Mouse (Mus musculus) heart, embryonic 12.5 days (tissue): ENCODE results near the gene Kcnj11. TPM values are rescaled to one million over a fixed set of nuclear protein-coding genes. Genes with fewer than 3 reads are reported as not detected.

Experiments used
- ATAC-seq: fragments of 200-750 bp; cut with Nextera tagmentation; 2 replicates; pipeline ENCODE4 v1.8.0; 2017; ENCODE audit warnings: moderate TSS enrichment, moderate library complexity; ENCODE audit not compliant: insufficient number of reproducible peaks, low FRiP score
- H3K27ac ChIP-seq: fragments of 300-500 bp; sonication (generic); 2 replicates; pipeline ENCODE4 v1.5.1; 2016; ENCODE audit warnings: mild to moderate bottlenecking, moderate library complexity; ENCODE audit not compliant: poor library complexity, severe bottlenecking
- H3K27me3 ChIP-seq: fragments of 300-500 bp; sonication (generic); replicated peaks from 2 replicates; pipeline ENCODE4 v1.6.1; 2016; ENCODE audit warnings: mild to moderate bottlenecking, moderate library complexity
- H3K36me3 ChIP-seq: fragments of 300-500 bp; sonication (generic); 2 replicates; pipeline ENCODE4 v1.6.1; 2016; ENCODE audit warnings: mild to moderate bottlenecking, moderate library complexity
- H3K4me1 ChIP-seq: fragments of 300-500 bp; sonication (generic); replicated peaks from 2 replicates; pipeline ENCODE4 v1.6.1; 2016; ENCODE audit warnings: mild to moderate bottlenecking
- H3K4me2 ChIP-seq: fragments of 300-500 bp; sonication (generic); 2 replicates; pipeline ENCODE4 v1.6.1; 2016; ENCODE audit warnings: mild to moderate bottlenecking, moderate library complexity
- H3K4me3 ChIP-seq: fragments of 300-500 bp; sonication (generic); 2 replicates; pipeline ENCODE4 v1.5.1; 2016; ENCODE audit warnings: mild to moderate bottlenecking
- H3K9ac ChIP-seq: fragments of 300-500 bp; sonication (generic); 2 replicates; pipeline ENCODE4 v1.6.1; 2016; ENCODE audit warnings: mild to moderate bottlenecking, moderate library complexity
- H3K9me3 ChIP-seq: fragments of 300-500 bp; sonication (generic); replicated peaks from 2 replicates; pipeline ENCODE4 v1.6.1; 2016; ENCODE audit warnings: mild to moderate bottlenecking, moderate library complexity
- WGBS: fragments of 180-500 bp; shearing (Covaris S2); methylation state at CpG from one replicate; pipeline ENCODE4 v1.1.7; 2016; 5-methylcytosine and 5-hydroxymethylcytosine counted together
- polyA plus RNA-seq: library from polyadenylated mRNA; unstranded; fragments of >200 nt; fragmentation: Nextera tagmentation; extraction: Ambion mirVana; gene quantifications from 2 replicates; pipeline ENCODE4 v1.2.1, GENCODE M21; 2016

The Kcnj11 gene
- polyA plus RNA-seq, 1 experiment from 2014 or later, result 6.3 TPM

- H3K9me3 ChIP-seq, result no peaks in the 10 kb centered on the region
- no peaks in the 10 kb centered on the region; the same call in 1 of the 2 replicates for H3K27me3 ChIP-seq
- no peak overlapping the region for H3K4me2 ChIP-seq
- peaks cover 36% of the 10 kb centered on the region for H3K4me1 ChIP-seq
- H3K9ac ChIP-seq, result no peak overlapping the region
- whole genome bisulfite sequencing, result 60% methylated on average over 7 of the region's 7 CpGs
- no peaks in the 10 kb centered on the region for H3K36me3 ChIP-seq
- H3K27ac ChIP-seq, result no peak overlapping the region
- no peak overlapping the region for H3K4me3 ChIP-seq
- no peak for ATAC-seq
Observed at GRCm38 (mm10) chr7:46128196-46128595, 27.6 kb upstream of the Kcnj11 start.

DNA sequence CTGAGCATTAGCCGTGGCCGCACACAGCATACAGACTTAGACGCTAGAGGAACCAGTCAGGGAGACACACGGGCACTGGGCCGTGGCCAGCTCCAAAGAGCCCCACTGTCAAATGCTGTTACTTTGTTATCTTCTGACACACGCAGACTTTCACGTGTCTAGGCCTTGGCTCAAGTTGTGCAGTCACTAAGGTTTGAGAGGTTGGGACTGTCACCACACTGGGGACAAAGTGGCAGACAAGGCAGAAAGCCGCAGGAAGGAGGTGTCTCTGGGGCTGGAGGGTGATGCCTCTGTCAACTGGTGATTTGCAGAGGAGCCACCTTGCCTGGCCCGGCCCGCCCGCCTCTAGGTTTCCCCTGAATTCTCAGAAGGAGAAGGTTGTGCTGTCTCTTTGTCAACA, 24.8 kb upstream of the Kcnj11 start:
- Histone ChIP-seq H3K27me3 (no peaks in the 10 kb centered on the region), H3K36me3 (no peaks in the 10 kb centered on the region), H3K9ac (no peak overlapping the region), H3K4me1 (peaks cover 28% of the 10 kb centered on the region), H3K4me3 (no peak overlapping the region), H3K9me3 (peaks cover 4% of the 10 kb centered on the region), H3K27ac (no peak overlapping the region), H3K4me2 (no peak overlapping the region)
- 52% methylated on average over 11 of the region's 11 CpGs for WGBS
- ATAC-seq, result peak; percentile 27; the same call in 1 of the 2 replicates

DNA sequence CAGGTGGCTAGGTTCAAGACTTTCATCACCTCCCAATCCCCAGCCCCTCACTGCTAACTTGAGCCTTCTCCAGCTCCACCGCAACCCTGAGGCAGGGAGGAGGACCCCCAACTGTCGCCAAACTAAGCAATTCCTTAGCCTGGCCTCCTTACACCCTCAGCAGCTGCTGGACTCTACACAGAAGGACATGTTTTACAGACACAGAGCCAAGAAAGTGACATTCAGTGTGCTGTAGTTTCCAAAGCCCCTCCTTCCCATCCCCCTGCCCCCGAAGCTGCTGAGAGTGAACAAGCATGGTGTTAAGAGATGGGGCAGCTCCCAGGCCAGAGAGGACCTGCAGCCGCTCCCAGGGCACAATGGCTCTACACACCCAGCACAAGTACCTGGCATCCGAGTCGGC, 23.9 kb upstream of the Kcnj11 start:
- no peak overlapping the region for H3K4me3 ChIP-seq
- peaks cover 4% of the 10 kb centered on the region for H3K9me3 ChIP-seq
- WGBS, result 67% methylated on average over 6 of the region's 6 CpGs
- no peak overlapping the region for H3K27ac ChIP-seq
- H3K36me3 ChIP-seq, result no peaks in the 10 kb centered on the region
- H3K4me2 ChIP-seq, result no peak overlapping the region
- H3K9ac ChIP-seq, result no peak overlapping the region
- no peak for ATAC-seq
- peaks cover 22% of the 10 kb centered on the region for H3K4me1 ChIP-seq
- no peaks in the 10 kb centered on the region for H3K27me3 ChIP-seq

DNA sequence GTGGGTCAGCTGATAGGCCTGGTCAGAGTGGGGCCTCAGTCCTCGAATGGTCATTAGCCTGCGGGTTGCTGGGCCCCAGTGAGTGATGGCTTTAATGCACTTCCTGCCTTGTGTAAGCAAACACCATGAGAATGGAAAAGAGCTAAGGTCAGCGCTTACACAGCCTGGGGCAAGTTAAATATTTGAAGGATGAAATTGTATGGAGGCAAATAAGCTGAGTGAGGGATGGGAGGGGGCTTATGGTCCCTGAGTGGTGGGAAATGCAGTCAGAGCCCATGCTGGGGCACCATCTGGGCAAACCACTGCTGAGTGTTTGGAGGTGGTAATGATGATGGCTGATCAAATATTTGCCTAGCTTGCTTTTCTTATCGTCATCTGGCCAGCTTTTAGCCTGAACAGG, 22.4 kb upstream of the Kcnj11 start:
- no peak overlapping the region for H3K27ac ChIP-seq
- no peak for ATAC-seq
- 60% methylated on average over 4 of the region's 4 CpGs for WGBS

DNA sequence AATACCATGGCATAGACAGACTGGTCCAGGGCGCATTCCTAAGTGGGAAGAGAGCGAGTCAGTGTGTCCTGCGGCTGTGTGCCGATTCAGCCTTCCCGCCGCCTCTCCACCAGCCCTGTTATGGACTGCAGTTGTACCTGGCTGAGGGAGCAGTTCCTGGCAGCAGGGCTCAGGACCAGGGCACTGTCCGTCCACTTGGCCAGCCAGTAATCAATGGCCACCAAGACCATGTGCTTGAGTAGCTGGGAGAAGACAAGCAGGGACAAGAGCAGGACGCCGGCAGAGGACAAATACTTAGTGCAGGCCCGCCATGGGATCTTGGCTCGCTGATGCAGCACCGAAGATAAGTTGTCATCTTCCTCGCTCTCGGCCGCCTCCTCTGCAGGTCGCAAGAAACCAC, 16.5 kb upstream of the Kcnj11 start:
- Histone ChIP-seq H3K4me3 (no peak overlapping the region), H3K27ac (no peak overlapping the region), H3K4me1 (peaks cover 50% of the 10 kb centered on the region), H3K27me3 (no peaks in the 10 kb centered on the region), H3K4me2 (no peak overlapping the region), H3K9ac (no peak overlapping the region), H3K9me3 (no peaks in the 10 kb centered on the region; the same call in 1 of the 2 replicates), H3K36me3 (no peaks in the 10 kb centered on the region)
- 74% methylated on average over 16 of the region's 16 CpGs for WGBS
- ATAC-seq, result no peak

More for the DNA sequence above, 22.4 kb upstream of the Kcnj11 start:
- no peak overlapping the region for H3K9ac ChIP-seq
- peaks cover 20% of the 10 kb centered on the region for H3K4me1 ChIP-seq
- H3K27me3 ChIP-seq, result no peaks in the 10 kb centered on the region
- H3K9me3 ChIP-seq, result peaks cover 4% of the 10 kb centered on the region
- H3K4me2 ChIP-seq, result no peak overlapping the region
- no peaks in the 10 kb centered on the region for H3K36me3 ChIP-seq
- no peak overlapping the region for H3K4me3 ChIP-seq

DNA sequence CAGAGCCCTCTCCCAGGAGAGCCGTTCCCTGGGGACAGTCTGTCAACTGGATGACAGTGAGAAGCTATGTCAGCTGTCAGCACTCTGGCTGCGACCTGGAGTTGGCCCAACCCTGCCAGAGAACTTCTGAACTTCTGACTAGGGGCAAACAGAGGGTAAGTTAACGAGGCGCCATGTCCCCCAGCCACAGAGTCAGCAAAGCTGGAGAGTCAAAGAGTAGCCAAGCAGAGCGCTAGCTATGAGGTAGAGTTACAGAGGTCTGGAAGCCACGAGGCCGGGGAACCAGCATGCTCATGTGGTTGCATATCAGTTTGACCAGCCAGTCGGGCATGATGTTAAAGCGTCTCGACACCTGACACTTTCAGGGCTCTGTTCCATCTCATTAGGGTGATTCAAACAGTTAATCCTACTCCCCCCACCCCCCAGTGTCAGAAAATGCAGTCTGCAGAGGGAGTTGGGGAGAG, 15.6 kb upstream of the Kcnj11 start:
- peaks cover 52% of the 10 kb centered on the region for H3K4me1 ChIP-seq
- peak overlapping the region; percentile 33; the same call in 1 of the 2 replicates for H3K27ac ChIP-seq
- no peak overlapping the region for H3K9ac ChIP-seq
- no peak overlapping the region for H3K4me3 ChIP-seq
- 19% methylated on average over 10 of the region's 10 CpGs for WGBS
- no peaks in the 10 kb centered on the region for H3K9me3 ChIP-seq
- no peaks in the 10 kb centered on the region for H3K36me3 ChIP-seq
- peak; percentile 43; the same call in 1 of the 2 replicates for ATAC-seq
- no peaks in the 10 kb centered on the region for H3K27me3 ChIP-seq
- H3K4me2 ChIP-seq, result no peak overlapping the region; the same call in 1 of the 2 replicates

GRCm38 (mm10) chr7:46113435-46113834, 12.9 kb upstream of the Kcnj11 start:
- WGBS, result 68% methylated on average over 3 of the region's 3 CpGs
- no peak for ATAC-seq
- H3K4me1 ChIP-seq, result peaks cover 61% of the 10 kb centered on the region

DNA sequence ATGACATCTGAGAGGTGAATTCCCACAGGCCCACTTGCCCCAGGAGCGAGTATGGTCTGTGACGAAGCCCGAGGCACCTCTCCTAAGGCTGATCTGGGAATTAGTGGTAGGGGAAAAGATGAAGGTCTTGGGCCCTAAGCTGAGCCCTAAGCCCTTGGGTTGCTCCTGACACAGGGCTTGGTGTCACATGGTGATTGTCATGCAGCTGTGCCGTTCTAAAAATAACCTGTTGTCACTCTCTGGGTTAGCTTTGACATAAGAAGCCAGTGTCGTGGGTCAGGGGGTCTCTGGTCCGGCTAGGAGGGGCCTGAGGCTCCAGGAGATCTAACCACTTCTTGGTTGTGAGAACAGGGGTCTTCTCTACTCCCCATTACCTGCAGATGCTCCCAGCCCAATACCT, 11.4 kb upstream of the Kcnj11 start:
- 35% methylated on average over 6 of the region's 6 CpGs for WGBS
- Histone ChIP-seq H3K36me3 (no peaks in the 10 kb centered on the region), H3K9ac (peak overlapping the region; percentile 27; the same call in 1 of the 2 replicates), H3K27me3 (peaks cover 7% of the 10 kb centered on the region; the same call in 1 of the 2 replicates), H3K27ac (peak overlapping the region; percentile 53), H3K9me3 (no peaks in the 10 kb centered on the region), H3K4me2 (no peak overlapping the region), H3K4me1 (peaks cover 57% of the 10 kb centered on the region), H3K4me3 (no peak overlapping the region)
- ATAC-seq, result peak; percentile 7; the same call in 1 of the 2 replicates

More at GRCm38 (mm10) chr7:46113435-46113834, 12.9 kb upstream of the Kcnj11 start:
- Histone ChIP-seq H3K9ac (no peak overlapping the region), H3K36me3 (no peaks in the 10 kb centered on the region), H3K9me3 (no peaks in the 10 kb centered on the region), H3K4me3 (no peak overlapping the region), H3K27ac (no peak overlapping the region), H3K4me2 (no peak overlapping the region), H3K27me3 (no peaks in the 10 kb centered on the region)

DNA sequence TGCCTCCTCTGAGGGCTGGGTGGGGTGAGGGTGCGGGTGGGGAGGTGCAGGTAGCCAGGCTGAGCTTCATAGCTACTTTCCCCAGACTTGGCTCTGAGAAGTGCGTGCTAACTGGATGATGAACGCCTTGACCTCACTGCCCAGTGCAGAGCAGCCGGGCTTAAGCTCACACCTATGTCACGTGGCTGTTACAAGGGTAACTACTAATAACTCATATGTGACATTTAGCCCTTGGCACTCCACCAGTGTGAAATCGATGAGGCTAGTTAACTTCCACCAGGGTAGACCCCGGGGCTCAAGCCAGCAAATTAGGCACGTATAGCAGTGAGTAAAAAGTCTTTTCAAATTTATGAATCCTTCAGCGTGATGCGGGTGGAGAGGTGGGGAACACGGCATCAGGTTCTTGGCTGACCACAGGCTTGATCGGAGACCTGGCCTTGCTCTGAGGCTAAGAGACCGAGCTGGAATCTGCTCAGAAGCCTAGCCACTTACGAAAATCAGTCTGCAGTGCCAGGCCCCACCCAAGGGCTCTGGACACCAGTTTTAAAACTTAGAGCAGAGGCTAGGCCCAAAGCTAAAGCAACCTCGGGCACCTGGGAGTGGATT, 10.8 kb upstream of the Kcnj11 start:
- WGBS, result 69% methylated on average over 15 of the region's 15 CpGs

GRCm38 (mm10) chr7:46110079-46110478, 9.5 kb upstream of the Kcnj11 start:
- H3K36me3 ChIP-seq, result no peaks in the 10 kb centered on the region
- no peak overlapping the region for H3K4me3 ChIP-seq
- no peaks in the 10 kb centered on the region for H3K9me3 ChIP-seq
- WGBS, result 71% methylated on average over 3 of the region's 3 CpGs
- H3K9ac ChIP-seq, result no peak overlapping the region
- no peak for ATAC-seq
- peaks cover 40% of the 10 kb centered on the region for H3K4me1 ChIP-seq
- H3K4me2 ChIP-seq, result no peak overlapping the region
- H3K27ac ChIP-seq, result no peak overlapping the region
- H3K27me3 ChIP-seq, result peaks cover 13% of the 10 kb centered on the region; the same call in 1 of the 2 replicates

More for the DNA sequence above, 10.8 kb upstream of the Kcnj11 start:
- no peak overlapping the region for H3K4me2 ChIP-seq
- no peak overlapping the region for H3K4me3 ChIP-seq
- peaks cover 51% of the 10 kb centered on the region for H3K4me1 ChIP-seq
- ATAC-seq, result no peak
- H3K27ac ChIP-seq, result peak overlapping the region; percentile 53
- peaks cover 13% of the 10 kb centered on the region; the same call in 1 of the 2 replicates for H3K27me3 ChIP-seq
- H3K9me3 ChIP-seq, result no peaks in the 10 kb centered on the region
- H3K9ac ChIP-seq, result peak overlapping the region; percentile 27; the same call in 1 of the 2 replicates
- H3K36me3 ChIP-seq, result no peaks in the 10 kb centered on the region

DNA sequence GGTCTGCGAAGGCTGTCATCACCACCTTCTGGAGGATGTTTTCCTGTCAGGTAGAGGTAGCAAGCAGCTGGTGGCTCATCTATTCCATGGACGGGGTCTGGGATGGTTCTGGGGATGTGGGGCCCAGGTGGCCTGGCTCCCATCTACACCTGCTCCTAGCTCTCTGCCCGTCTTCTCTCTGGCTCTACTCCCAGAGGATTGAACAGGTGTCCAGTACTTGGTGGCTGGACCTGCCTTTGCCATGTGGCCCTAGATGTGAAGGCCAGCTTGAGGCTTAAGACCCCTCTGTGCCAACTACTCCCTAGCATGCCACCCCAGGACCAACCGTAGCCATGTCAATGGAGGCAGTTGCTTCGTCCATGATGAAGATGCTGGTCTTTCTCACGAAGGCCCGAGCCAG, 4.9 kb upstream of the Kcnj11 start:
- Histone ChIP-seq H3K4me3 (no peak overlapping the region), H3K9me3 (no peaks in the 10 kb centered on the region), H3K4me1 (peaks cover 4% of the 10 kb centered on the region; the same call in 1 of the 2 replicates), H3K9ac (no peak overlapping the region), H3K27me3 (peaks cover 17% of the 10 kb centered on the region; the same call in 1 of the 2 replicates), H3K4me2 (no peak overlapping the region), H3K27ac (no peak overlapping the region), H3K36me3 (no peaks in the 10 kb centered on the region)
- no peak for ATAC-seq
- 87% methylated on average over 7 of the region's 7 CpGs for WGBS
